Mouse (Mus musculus) megakaryocyte progenitor cell, adult 5-6 weeks (primary cell): ENCODE measurements around the gene Rcc2. TPM values are rescaled to one million over a fixed set of nuclear protein-coding genes. Genes with fewer than 3 reads are reported as not detected.

ENCODE experiments used
- ATAC-seq: replicated peaks from 2 replicates; pipeline ENCODE4 v1.8.0; 2016; ENCODE audit warnings: mild to moderate bottlenecking, moderate TSS enrichment, inconsistent platforms; ENCODE audit not compliant: poor library complexity
- total RNA-seq, 2 experiments: library from RNA; stranded (forward) in 1 of 2; stranded (reverse) in 1 of 2; fragments of 157-497, 149-512 nt in 1 of 2; fragments of 200-1000 nt in 1 of 2; gene quantifications; 2 replicates each; pipeline versions ENCODE4 v1.2.3 to v1.2.4; 2015 to 2017

The Rcc2 gene
- total RNA-seq, 2 experiments from 2014 or later, result 76.5 to 152 TPM

GRCm38 (mm10) chr4:140744654-140745053 is 44.3 kb downstream of the Rcc2 start:
- ATAC-seq, result peak; percentile 84

- no peak for ATAC-seq
These were observed 47.6 kb downstream of the Rcc2 start for GRCm38 (mm10) chr4:140747978-140748377.

- ATAC-seq, result peak; percentile 73
These were observed 50.0 kb downstream of the Rcc2 start for GRCm38 (mm10) chr4:140750328-140750727.

- ATAC-seq, result no peak
These were observed 53.0 kb downstream of the Rcc2 start for GRCm38 (mm10) chr4:140753366-140753765.

GRCm38 (mm10) chr4:140755811-140756210 is 55.5 kb downstream of the Rcc2 start:
- ATAC-seq, result no peak

- ATAC-seq, result no peak
These were observed 61.3 kb downstream of the Rcc2 start for GRCm38 (mm10) chr4:140761601-140762000.

- peak; percentile 93 for ATAC-seq
These were observed 62.8 kb downstream of the Rcc2 start for GRCm38 (mm10) chr4:140763158-140763557.

GRCm38 (mm10) chr4:140765936-140766335 is 65.6 kb downstream of the Rcc2 start:
- no peak for ATAC-seq

GRCm38 (mm10) chr4:140768973-140769372 is 68.6 kb downstream of the Rcc2 start:
- ATAC-seq, result no peak

- ATAC-seq, result peak; percentile 64
These were observed 70.1 kb downstream of the Rcc2 start for GRCm38 (mm10) chr4:140770433-140770832.

GRCm38 (mm10) chr4:140771091-140771490 is 70.8 kb downstream of the Rcc2 start:
- ATAC-seq, result peak; percentile 66

Other genes starting within 250 kb of the Rcc2 start
- 1.1 and 3.8 TPM in 2 replicates for gene Arhgef10l, start 34.5 kb upstream of the Rcc2 start, total RNA-seq (2015)
- gene Arhgef10l, start 34.5 kb upstream of the Rcc2 start, total RNA-seq (2017), result 2.6 and 8.5 TPM in 2 replicates
- gene Padi6, start 42.1 kb downstream of the Rcc2 start, total RNA-seq (2015), result not detected in 2 replicates
- gene Padi6, start 42.1 kb downstream of the Rcc2 start, total RNA-seq (2017), result not detected in 2 replicates
- 4.6 and 4.9 TPM in 2 replicates for gene Padi4, start 73.7 kb downstream of the Rcc2 start, total RNA-seq (2015)
- gene Padi4, start 73.7 kb downstream of the Rcc2 start, total RNA-seq (2017), result 6.9 and 9.3 TPM in 2 replicates
- gene Padi3, start 110.1 kb downstream of the Rcc2 start, total RNA-seq (2015), result not detected in 2 replicates
- 0.07 and 0.46 TPM in 2 replicates for gene Padi3, start 110.1 kb downstream of the Rcc2 start, total RNA-seq (2017)
- 0.05 TPM in 2 replicates for gene Padi1, start 145.2 kb downstream of the Rcc2 start, total RNA-seq (2015)
- gene Padi1, start 145.2 kb downstream of the Rcc2 start, total RNA-seq (2017), result not detected in 2 replicates
- gene Padi2, start 205.8 kb downstream of the Rcc2 start, total RNA-seq (2015), result 5.5 and 5.7 TPM in 2 replicates
- gene Padi2, start 205.8 kb downstream of the Rcc2 start, total RNA-seq (2017), result 4.8 and 5.0 TPM in 2 replicates